ENCODE assay signal across 21 mouse cellular contexts in genomic region chr11:31481057-31481340, GRCm38 (mm10).
DNase-seq lines count a peak whose midpoint lies in the region; ATAC-seq and TF ChIP-seq lines count a peak whose summit lies in the region.
"Had no signal": no experiment of that assay in that cellular context is flagged by ENCODE, and none has a peak within 500 bp of the region (broad histone marks: within the 10 kb centered on the region; RNA-seq: fewer than 3 reads in every experiment).

No protein-coding gene starts in this region.

- no peak overlapping the region for H3K4me2 ChIP-seq in lung, embryonic 16.5 days (ENCODE audit: low read depth, low read length)
- no peak overlapping the region for H3K4me2 ChIP-seq in lung, postnatal 0 days (replicated peaks; ENCODE audit: low read depth, low read length)
- H3K4me2 ChIP-seq in midbrain, postnatal 0 days (ENCODE audit: low read depth, low read length, poor library complexity, severe bottlenecking), result no peak overlapping the region
- no peak overlapping the region for H3K4me2 ChIP-seq in heart, embryonic 11.5 days
- H3K4me2 ChIP-seq: forebrain, embryonic 13.5 days; heart, embryonic 12.5 days; hindbrain, embryonic 14.5 days had no signal

- peak; percentile 57 to 71 for DNase-seq in cerebellum, postnatal 10 days
- no peak for DNase-seq in cerebellum, adult 9-11 months
- DNase-seq in lung, postnatal 0 days (ENCODE audit: low spot score), result no peak
- DNase-seq in midbrain, postnatal 0 days (ENCODE audit: low spot score), result peak; percentile 14
- no peak for DNase-seq in midbrain, embryonic 10.5 days (ENCODE audit: low spot score)
- DNase-seq: adrenal gland, adult 8-10 months; adrenal gland, postnatal 36 days; B cell, adult 2 months; cerebellum, adult 11 months; cerebellum, adult 8-10 months; forebrain, postnatal 0 days; gastrocnemius, postnatal 14 days; heart, adult 2 months had no signal

- no peak overlapping the region for H3K27ac ChIP-seq in lung, embryonic 16.5 days (ENCODE audit: low read length)
- no peak overlapping the region for H3K27ac ChIP-seq in lung, postnatal 0 days (ENCODE audit: low read length)
- no peak overlapping the region for H3K27ac ChIP-seq in midbrain, postnatal 0 days (ENCODE audit: low read depth, low read length)
- H3K27ac ChIP-seq in midbrain, embryonic 10.5 days (replicated peaks), result no peak overlapping the region
- H3K27ac ChIP-seq in heart, embryonic 11.5 days (ENCODE audit: low read depth, low read length), result no peak overlapping the region
- H3K27ac ChIP-seq: embryonic facial prominence, embryonic 10.5 days; forebrain, embryonic 13.5 days; heart, adult 2 months; hindbrain, embryonic 14.5 days had no signal

- no peaks in the 10 kb centered on the region for H3K36me3 ChIP-seq in lung, embryonic 16.5 days (ENCODE audit: control insufficient read depth, insufficient read depth, low read length)
- H3K36me3 ChIP-seq in lung, postnatal 0 days (ENCODE audit: insufficient read depth, low read length), result no peaks in the 10 kb centered on the region
- no peaks in the 10 kb centered on the region for H3K36me3 ChIP-seq in midbrain, postnatal 0 days (ENCODE audit: insufficient read depth, low read length)
- H3K36me3 ChIP-seq in midbrain, embryonic 10.5 days, result no peaks in the 10 kb centered on the region
- H3K36me3 ChIP-seq in heart, embryonic 11.5 days (ENCODE audit: control insufficient read depth, insufficient read depth, low read length), result no peaks in the 10 kb centered on the region
- H3K36me3 ChIP-seq: embryonic facial prominence, embryonic 10.5 days; G1E; heart, embryonic 12.5 days had no signal

- H3K4me3 ChIP-seq in lung, embryonic 16.5 days (ENCODE audit: low read length), result no peak overlapping the region
- H3K4me3 ChIP-seq in lung, postnatal 0 days (ENCODE audit: low read depth, low read length), result no peak overlapping the region
- H3K4me3 ChIP-seq in midbrain, postnatal 0 days (ENCODE audit: low read depth, low read length), result no peak overlapping the region
- no peak overlapping the region for H3K4me3 ChIP-seq in midbrain, embryonic 10.5 days
- H3K4me3 ChIP-seq in heart, embryonic 11.5 days (ENCODE audit: low read depth, low read length), result no peak overlapping the region
- H3K4me3 ChIP-seq: embryonic facial prominence, embryonic 10.5 days; forebrain, embryonic 13.5 days; heart, adult 2 months; heart, embryonic 12.5 days had no signal

- no peaks in the 10 kb centered on the region for H3K9me3 ChIP-seq in lung, embryonic 16.5 days (ENCODE audit: control insufficient read depth, low read length)
- no peaks in the 10 kb centered on the region for H3K9me3 ChIP-seq in lung, postnatal 0 days (ENCODE audit: low read length)
- no peaks in the 10 kb centered on the region for H3K9me3 ChIP-seq in midbrain, postnatal 0 days (ENCODE audit: low read length)
- H3K9me3 ChIP-seq in midbrain, embryonic 10.5 days (replicated peaks), result no peaks in the 10 kb centered on the region
- no peaks in the 10 kb centered on the region for H3K9me3 ChIP-seq in heart, embryonic 11.5 days (replicated peaks; ENCODE audit: control insufficient read depth, low read length)
- H3K9me3 ChIP-seq: embryonic facial prominence, embryonic 10.5 days; forebrain, embryonic 13.5 days; G1E; heart, embryonic 12.5 days had no signal

- no peak for TF ChIP-seq EP300 in lung, postnatal 0 days (IDR thresholded peaks at IDR 0.05)

- WGBS in lung, embryonic 16.5 days, result 46% methylated on average over 1 of the region's 1 CpGs
- 56% methylated on average over 1 of the region's 1 CpGs for WGBS in lung, postnatal 0 days
- WGBS in midbrain, postnatal 0 days, result 83% methylated on average over 1 of the region's 1 CpGs
- WGBS in midbrain, embryonic 10.5 days, result 95% methylated on average over 1 of the region's 1 CpGs
- WGBS in heart, embryonic 11.5 days (ENCODE audit: insufficient replicate concordance), result 64% methylated on average over 1 of the region's 1 CpGs

- H3K9ac ChIP-seq in lung, embryonic 16.5 days (ENCODE audit: low read length), result no peak overlapping the region
- H3K9ac ChIP-seq in lung, postnatal 0 days (replicated peaks; ENCODE audit: low read depth), result no peak overlapping the region
- no peak overlapping the region for H3K9ac ChIP-seq in midbrain, postnatal 0 days (replicated peaks; ENCODE audit: low read length, poor library complexity, severe bottlenecking)
- H3K9ac ChIP-seq in heart, embryonic 11.5 days (ENCODE audit: low read depth, low read length), result no peak overlapping the region
- H3K9ac ChIP-seq: forebrain, embryonic 13.5 days; forebrain, postnatal 0 days; heart, embryonic 12.5 days; hindbrain, embryonic 14.5 days had no signal

- ATAC-seq in lung, embryonic 16.5 days (ENCODE audit: low read depth), result peak; percentile 30; the same call in 1 of the 2 replicates
- ATAC-seq in lung, postnatal 0 days, result no peak
- ATAC-seq in midbrain, postnatal 0 days (ENCODE audit: low FRiP score), result no peak
- ATAC-seq in heart, embryonic 11.5 days (replicated peaks; ENCODE audit: insufficient number of reproducible peaks, low FRiP score, low TSS enrichment), result no peak
- ATAC-seq: CD4-positive, CD25-positive, alpha-beta regulatory T cell, adult 4 months had no signal

- no peaks in the 10 kb centered on the region for H3K27me3 ChIP-seq in lung, embryonic 16.5 days (ENCODE audit: control insufficient read depth, insufficient read depth, low read depth, low read length)
- no peaks in the 10 kb centered on the region for H3K27me3 ChIP-seq in lung, postnatal 0 days (replicated peaks; ENCODE audit: insufficient read depth, low read length)
- H3K27me3 ChIP-seq in midbrain, postnatal 0 days (ENCODE audit: insufficient read depth, low read length), result no peaks in the 10 kb centered on the region
- no peaks in the 10 kb centered on the region for H3K27me3 ChIP-seq in midbrain, embryonic 10.5 days (ENCODE audit: low read depth, poor library complexity, severe bottlenecking)
- H3K27me3 ChIP-seq in heart, embryonic 11.5 days (ENCODE audit: control insufficient read depth, insufficient read depth, low read length), result no peaks in the 10 kb centered on the region
- H3K27me3 ChIP-seq: forebrain, embryonic 13.5 days; heart, embryonic 12.5 days had no signal

- H3K4me1 ChIP-seq in lung, embryonic 16.5 days (replicated peaks; ENCODE audit: control insufficient read depth, insufficient read depth, low read length), result no peaks in the 10 kb centered on the region
- H3K4me1 ChIP-seq in lung, postnatal 0 days (ENCODE audit: insufficient read depth, low read depth, low read length), result no peaks in the 10 kb centered on the region
- H3K4me1 ChIP-seq in midbrain, postnatal 0 days (ENCODE audit: insufficient read depth, low read length), result no peaks in the 10 kb centered on the region
- peaks cover 9% of the 10 kb centered on the region for H3K4me1 ChIP-seq in midbrain, embryonic 10.5 days
- no peaks in the 10 kb centered on the region for H3K4me1 ChIP-seq in heart, embryonic 11.5 days (ENCODE audit: control insufficient read depth, insufficient read depth, low read length)
- H3K4me1 ChIP-seq: embryonic facial prominence, embryonic 10.5 days; forebrain, embryonic 13.5 days; heart, embryonic 12.5 days had no signal

- no peak for TF ChIP-seq CTCF in lung, postnatal 0 days (IDR thresholded peaks at IDR 0.05)
- no peak for TF ChIP-seq CTCF in midbrain, postnatal 0 days (IDR thresholded peaks at IDR 0.05)

Comparison
In these comparisons a context has a peak if more than half of its experiments do, and no peak if none do; other contexts are left out.
1. DNase-seq: peak in cerebellum, postnatal 10 days (2 of 2) and midbrain, postnatal 0 days (single experiment); none in cerebellum, adult 9-11 months (single experiment), lung, postnatal 0 days (single experiment) and midbrain, embryonic 10.5 days (single experiment).